Mouse (Mus musculus): ENCODE measurements around the gene Lyz1.

- TF ChIP-seq MAFK (IDR thresholded peaks at IDR 0.05; ENCODE audit: insufficient read depth, low read depth, low read length) (no peak), ZC3H11A (IDR thresholded peaks at IDR 0.05; ENCODE audit: borderline replicate concordance, low read depth, low read length) (no peak), CHD2 (IDR thresholded peaks at IDR 0.05; ENCODE audit: low read depth, low read length) (no peak)
Observed at GRCm38 (mm10) chr10:117286366-117286970, 6.2 kb downstream of the Lyz1 start.
